Mouse (Mus musculus) inflammation-experienced regulatory T-cells (primary cell): ENCODE data around the gene AI464131. TPM values are rescaled to one million over a fixed set of nuclear protein-coding genes. Genes with fewer than 3 reads are reported as not detected.

ENCODE experiments used
- polyA plus RNA-seq, 2 experiments: library from polyadenylated mRNA; unstranded; fragments of 100-300 nt; shearing (Covaris generic); gene quantifications; one replicate each; pipeline ENCODE4 v1.2.1; 2017

Gene AI464131
- polyA plus RNA-seq: 1 to 10 TPM in 1 of 2 experiments, under 1 TPM in 1; 0.60 to 2.9 TPM

DNA sequence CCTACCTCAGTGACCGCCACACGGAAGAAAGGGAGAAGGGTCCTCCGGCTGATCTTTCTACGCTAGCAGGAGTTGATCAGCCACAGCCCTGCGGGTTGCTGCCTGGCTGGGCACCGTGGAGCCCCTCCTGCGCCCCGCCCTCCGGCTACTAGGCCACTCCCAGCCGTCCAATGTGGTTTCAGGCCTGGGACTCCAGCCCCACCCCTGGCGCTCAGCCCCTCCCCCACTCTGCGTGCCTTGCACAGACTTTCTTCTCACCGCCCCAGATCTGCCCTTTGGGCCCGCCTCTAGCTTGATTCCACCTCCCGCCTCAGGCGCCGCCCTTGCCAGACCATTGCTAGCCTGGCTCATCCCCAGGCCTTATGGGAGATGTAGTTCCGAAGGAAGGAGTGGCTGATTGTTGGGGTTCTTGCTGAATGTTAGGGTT is at the start of gene AI464131:
Gene AI464131 (minus strand): TSS at position 91 of the 427 bp plus-strand sequence.

DNA sequence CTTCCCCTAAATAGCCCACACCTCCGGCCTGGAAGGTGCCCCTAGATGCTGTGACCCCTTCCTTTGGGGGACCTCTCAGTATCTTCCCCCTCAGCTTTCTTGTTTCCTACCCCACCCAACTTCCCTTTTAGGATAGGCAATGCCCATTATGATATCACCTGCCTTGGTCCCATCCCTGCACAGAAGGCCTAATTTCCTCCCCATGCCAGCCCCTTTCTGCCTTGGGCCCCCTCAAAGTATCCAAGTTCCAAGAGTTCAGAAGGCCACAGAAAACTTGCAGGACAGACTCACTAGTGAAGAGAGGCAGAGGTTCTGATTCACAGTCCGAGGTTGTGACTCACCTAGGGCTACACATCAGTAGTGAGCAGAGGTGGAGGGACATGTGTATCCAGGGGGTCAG is 14.4 kb upstream of the AI464131 start, which contains the start of gene 1110017D15Rik:
Gene 1110017D15Rik (minus strand): TSS at position 101 of the 400 bp plus-strand sequence.

DNA sequence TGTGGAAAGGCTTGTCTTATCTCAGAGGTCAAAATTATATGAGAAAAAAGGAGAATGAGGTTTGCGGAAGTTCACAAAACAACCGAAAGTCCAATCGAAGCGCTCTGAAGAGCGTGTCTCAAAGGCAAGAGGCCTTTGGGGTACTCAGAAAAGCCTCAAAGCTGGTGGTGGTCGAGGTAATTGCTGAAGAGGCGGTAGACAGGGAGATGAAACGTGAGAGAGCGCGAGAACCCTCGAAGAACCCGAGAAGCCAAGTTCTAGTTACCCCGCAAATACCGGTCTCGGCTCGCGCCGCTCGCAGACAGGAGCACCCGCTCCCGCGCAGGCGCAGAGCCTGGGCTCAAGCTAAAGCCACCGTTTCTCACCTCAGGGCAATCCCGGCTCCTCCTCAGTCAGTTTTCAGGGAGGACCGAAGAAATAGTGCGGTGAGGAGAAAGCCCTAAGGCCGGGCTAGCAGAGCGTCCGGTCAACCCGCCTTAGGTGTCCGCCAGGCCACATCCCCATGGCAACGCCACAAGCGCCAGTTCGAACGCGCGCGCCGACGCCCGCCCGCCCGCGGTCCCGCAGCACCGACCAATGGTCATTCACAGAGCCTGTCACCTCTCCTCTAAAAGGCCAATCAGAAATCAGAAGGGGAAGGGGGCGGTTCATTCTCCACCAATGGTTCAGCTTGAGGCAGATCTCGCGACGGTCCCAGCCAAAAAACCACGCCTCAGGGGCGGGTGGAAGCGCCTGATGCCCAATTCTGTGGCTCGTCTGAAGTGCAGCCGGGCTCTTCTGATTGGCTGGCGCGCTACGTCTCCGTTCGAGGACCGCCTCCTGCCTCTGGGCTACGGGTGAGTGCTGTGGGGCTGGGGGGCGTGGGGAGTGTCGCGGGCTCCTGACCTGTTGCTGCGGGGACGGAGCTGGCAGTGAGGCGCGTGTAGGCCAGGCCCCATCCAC is 38.3 kb downstream of the AI464131 start, which contains the start of the genes Kif24 and Nudt2:
Gene Kif24 (minus strand): TSS at position 543 of the 942 bp plus-strand sequence.
Gene Nudt2 (plus strand): TSS at position 807 of the 942 bp plus-strand sequence.

Other genes starting within 250 kb of the AI464131 start
- 10 to 100 TPM; 52.1 to 66.8 TPM for gene Ubap2, start 227.9 kb downstream of the AI464131 start, polyA plus RNA-seq
- gene Dcaf12, start 188.2 kb downstream of the AI464131 start, polyA plus RNA-seq: 10 to 100 TPM; 66.3 to 94.5 TPM
- 10 to 100 TPM; 76.2 to 83.2 TPM for gene Ubap1, start 154.1 kb downstream of the AI464131 start, polyA plus RNA-seq
- 1 to 10 TPM; 1.3 to 3.7 TPM for gene Kif24, start 38.2 kb downstream of the AI464131 start, polyA plus RNA-seq
- 10 to 100 TPM; 17.7 to 20.1 TPM for gene Nudt2, start 37.9 kb downstream of the AI464131 start, polyA plus RNA-seq
- gene 1110017D15Rik, start 14.3 kb upstream of the AI464131 start, polyA plus RNA-seq: not detected
- gene Fam219a, start 66.5 kb upstream of the AI464131 start, polyA plus RNA-seq: 1 to 10 TPM; 1.7 to 4.3 TPM
- 1 to 10 TPM in 1 of 2 experiments, not detected in 1; 1.4 TPM for gene Dnaic1, start 66.7 kb upstream of the AI464131 start, polyA plus RNA-seq
- gene Enho, start 137.2 kb upstream of the AI464131 start, polyA plus RNA-seq: 1 to 10 TPM in 1 of 2 experiments, not detected in 1; 1.6 TPM
- under 1 TPM; 0.31 to 0.72 TPM for gene Cntfr, start 194.0 kb upstream of the AI464131 start, polyA plus RNA-seq
- gene Il11ra1, start 196.9 kb upstream of the AI464131 start, polyA plus RNA-seq: 10 to 100 TPM; 11.9 to 13.2 TPM
- gene Rpp25l, start 210.5 kb upstream of the AI464131 start, polyA plus RNA-seq: 10 to 100 TPM; 36.8 to 37.6 TPM
- 100 to 1,000 TPM; 110 to 129 TPM for gene Dctn3, start 220.1 kb upstream of the AI464131 start, polyA plus RNA-seq
- gene Arid3c, start 228.1 kb upstream of the AI464131 start, polyA plus RNA-seq: not detected